Mouse (Mus musculus): Measurements from ENCODE around the gene Epb41l1. TPM values are rescaled to one million over a fixed set of nuclear protein-coding genes. Genes with fewer than 3 reads are reported as not detected.

The Epb41l1 gene
- polyA plus RNA-seq, 1 experiment from 2014 or later = 25.5 TPM

DNA sequence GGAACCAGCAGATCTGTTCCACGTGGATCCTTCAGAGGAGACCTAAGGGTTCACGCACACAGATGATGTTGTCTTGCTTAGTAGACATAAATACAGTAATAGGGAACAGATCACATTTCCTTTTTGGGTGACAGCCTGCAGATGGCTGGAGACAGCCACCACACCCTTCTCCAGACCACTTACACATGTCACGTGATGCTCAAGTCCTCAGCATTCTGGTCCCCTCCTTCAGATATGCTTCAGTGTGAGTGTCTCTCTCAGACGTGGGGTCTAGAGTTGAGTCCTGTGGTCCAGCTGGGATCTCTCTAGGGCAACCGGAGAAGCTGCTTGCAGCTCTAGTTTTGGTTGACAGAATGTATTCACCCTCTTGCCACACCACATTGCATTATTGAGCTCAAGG is 2.2 kb upstream of the Epb41l1 start:
- Histone ChIP-seq H3K4me1 (ENCODE audit: control insufficient read depth, insufficient read depth, low read length) (peaks cover 9% of the 10 kb centered on the region; the same call in 1 of the 2 replicates), H3K36me3 (ENCODE audit: control insufficient read depth, insufficient read depth, low read length) (no peaks in the 10 kb centered on the region), H3K4me3 (ENCODE audit: low read depth, low read length) (no peak overlapping the region), H3K4me2 (ENCODE audit: low read depth, low read length) (no peak overlapping the region), H3K27me3 (ENCODE audit: control insufficient read depth, insufficient read depth, low read length) (no peaks in the 10 kb centered on the region), H3K27ac (ENCODE audit: low read depth, low read length) (no peak overlapping the region), H3K9ac (replicated peaks; ENCODE audit: low read depth, low read length) (no peak overlapping the region), H3K9me3 (ENCODE audit: control insufficient read depth, low read length) (no peaks in the 10 kb centered on the region)
- 81% methylated on average over 5 of the region's 5 CpGs for WGBS
- no peak for ATAC-seq (ENCODE audit: low read depth)

DNA sequence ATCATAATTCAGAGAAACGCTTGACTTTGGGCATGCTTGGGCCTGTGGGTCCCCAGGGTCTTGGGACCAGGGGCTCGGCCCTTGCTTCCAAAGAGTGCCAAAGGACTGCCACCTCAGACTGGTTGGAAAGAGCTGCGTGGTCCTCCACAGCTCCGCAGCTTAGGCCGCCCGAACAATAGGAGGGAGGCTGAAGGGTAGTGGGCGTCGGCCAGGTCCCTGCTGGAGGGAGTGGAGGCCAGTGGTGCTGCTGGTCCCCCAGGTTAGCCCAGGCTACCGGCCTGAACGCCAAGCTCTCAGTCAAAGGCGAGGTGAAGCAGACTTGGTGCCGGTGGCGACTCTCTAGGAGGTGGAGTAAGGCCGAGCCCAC is 399 bp upstream of the Epb41l1 start:
- Histone ChIP-seq H3K4me3 (ENCODE audit: low read depth, low read length) (peak overlapping the region; percentile 73), H3K27ac (ENCODE audit: low read depth, low read length) (peak overlapping the region; percentile 86), H3K4me2 (ENCODE audit: low read depth, low read length) (peak overlapping the region; percentile 80), H3K27me3 (ENCODE audit: control insufficient read depth, insufficient read depth, low read length) (no peaks in the 10 kb centered on the region), H3K9ac (replicated peaks; ENCODE audit: low read depth, low read length) (peak overlapping the region; percentile 84), H3K4me1 (ENCODE audit: control insufficient read depth, insufficient read depth, low read length) (peaks cover 12% of the 10 kb centered on the region; the same call in 1 of the 2 replicates), H3K36me3 (ENCODE audit: control insufficient read depth, insufficient read depth, low read length) (no peaks in the 10 kb centered on the region), H3K9me3 (ENCODE audit: control insufficient read depth, low read length) (no peaks in the 10 kb centered on the region)
- WGBS = 9% methylated on average over 14 of the region's 14 CpGs
- peak; percentile 38; the same call in 1 of the 2 replicates for ATAC-seq (ENCODE audit: low read depth)

DNA sequence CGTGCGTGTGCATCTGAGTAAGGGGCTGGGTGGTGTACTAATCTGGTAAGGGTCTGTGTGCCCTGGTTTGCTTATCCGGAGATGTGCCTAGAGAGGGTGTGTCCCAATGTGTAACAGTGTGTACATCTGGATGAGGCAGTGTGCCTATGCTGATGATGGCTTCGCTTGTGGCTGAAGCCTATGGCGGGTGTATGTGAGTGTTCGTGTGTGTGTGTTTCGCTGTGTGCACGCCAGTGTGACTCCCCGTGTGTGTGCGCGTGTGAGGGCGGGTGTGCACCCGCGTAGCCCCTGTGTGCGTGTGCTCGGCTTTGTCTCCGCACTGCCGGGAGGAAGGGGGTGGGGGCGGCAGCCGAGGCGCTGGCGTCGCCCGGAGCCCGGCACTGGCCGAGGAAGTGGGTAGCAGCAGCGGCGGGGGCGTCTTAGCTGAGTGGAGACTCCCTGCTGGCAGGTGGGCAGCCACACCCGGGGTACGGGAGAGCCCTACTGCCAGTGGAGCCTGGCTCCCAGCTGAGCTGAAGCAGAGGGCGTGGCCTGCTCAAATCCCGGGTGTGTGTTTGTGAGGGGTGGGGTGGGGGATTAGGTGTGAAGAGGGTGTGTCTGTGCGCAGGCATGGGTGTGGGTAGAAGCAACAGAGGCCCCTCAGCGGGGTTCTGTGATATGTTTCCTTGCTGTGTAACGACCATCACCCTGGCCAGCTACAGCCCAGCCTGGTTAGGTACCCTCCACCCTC is 837 bp downstream of the Epb41l1 start:
- 1% methylated on average over 35 of the region's 36 CpGs for WGBS
- Histone ChIP-seq H3K27me3 (ENCODE audit: control insufficient read depth, insufficient read depth, low read length) (no peaks in the 10 kb centered on the region), H3K27ac (ENCODE audit: low read depth, low read length) (peak overlapping the region; percentile 86), H3K4me2 (ENCODE audit: low read depth, low read length) (peak overlapping the region; percentile 80), H3K36me3 (ENCODE audit: control insufficient read depth, insufficient read depth, low read length) (no peaks in the 10 kb centered on the region), H3K4me1 (ENCODE audit: control insufficient read depth, insufficient read depth, low read length) (peaks cover 13% of the 10 kb centered on the region; the same call in 1 of the 2 replicates), H3K9ac (replicated peaks; ENCODE audit: low read depth, low read length) (peak overlapping the region; percentile 84), H3K9me3 (ENCODE audit: control insufficient read depth, low read length) (no peaks in the 10 kb centered on the region), H3K4me3 (ENCODE audit: low read depth, low read length) (peak overlapping the region; percentile 73)
- ATAC-seq (ENCODE audit: low read depth) = peak; percentile 82

DNA sequence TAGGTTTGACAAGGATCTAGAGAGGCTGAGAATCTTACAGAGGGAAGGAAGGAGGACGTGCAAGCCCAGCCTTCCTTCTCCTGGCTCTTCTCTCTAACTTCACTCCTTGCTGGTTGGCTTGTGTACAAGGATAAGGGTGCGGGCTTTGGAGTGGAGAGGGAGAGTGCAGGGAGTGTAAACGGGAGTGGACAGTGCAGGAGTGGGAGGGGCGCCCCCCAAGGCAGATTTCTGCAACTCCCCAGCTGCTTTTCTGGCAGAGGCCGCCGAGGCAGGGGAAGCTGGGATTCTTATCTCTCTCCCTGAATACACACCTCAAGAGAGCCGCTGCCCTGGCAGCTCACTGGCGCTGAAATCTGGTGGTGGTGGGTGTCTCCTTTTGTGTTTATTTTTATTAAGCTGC is 1.9 kb downstream of the Epb41l1 start:
- peaks cover 13% of the 10 kb centered on the region; the same call in 1 of the 2 replicates for H3K4me1 ChIP-seq (ENCODE audit: control insufficient read depth, insufficient read depth, low read length)
- WGBS = 17% methylated on average over 8 of the region's 8 CpGs
- H3K4me2 ChIP-seq (ENCODE audit: low read depth, low read length) = peak overlapping the region; percentile 80
- no peaks in the 10 kb centered on the region for H3K27me3 ChIP-seq (ENCODE audit: control insufficient read depth, insufficient read depth, low read length)
- H3K9me3 ChIP-seq (ENCODE audit: control insufficient read depth, low read length) = no peaks in the 10 kb centered on the region
- peak overlapping the region; percentile 40; the same call in 1 of the 2 replicates for H3K27ac ChIP-seq (ENCODE audit: low read depth, low read length)
- no peaks in the 10 kb centered on the region for H3K36me3 ChIP-seq (ENCODE audit: control insufficient read depth, insufficient read depth, low read length)
- peak overlapping the region; percentile 73 for H3K4me3 ChIP-seq (ENCODE audit: low read depth, low read length)
- no peak for ATAC-seq (ENCODE audit: low read depth)
- H3K9ac ChIP-seq (replicated peaks; ENCODE audit: low read depth, low read length) = peak overlapping the region; percentile 5; the same call in 1 of the 2 replicates

DNA sequence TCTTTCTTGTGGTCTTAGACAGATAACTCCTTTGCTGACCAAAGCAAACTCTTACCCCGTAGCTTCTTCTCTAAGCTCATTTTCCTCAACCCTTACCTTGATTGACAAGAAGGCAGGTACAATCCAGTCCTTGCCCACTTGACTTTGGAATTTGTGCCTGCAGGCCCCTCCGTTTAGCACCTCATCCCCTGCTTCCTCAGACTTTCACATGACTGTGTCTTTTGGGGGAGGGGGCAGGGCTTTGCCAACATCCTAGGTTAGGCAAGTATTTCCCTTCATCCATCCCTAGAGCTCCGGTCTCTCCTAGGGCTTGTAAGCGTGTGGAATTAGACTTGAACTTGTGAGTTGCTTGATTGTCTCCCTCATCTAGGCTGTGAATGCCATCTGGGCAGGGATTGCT is 3.0 kb downstream of the Epb41l1 start:
- Histone ChIP-seq H3K27ac (ENCODE audit: low read depth, low read length) (no peak overlapping the region), H3K27me3 (ENCODE audit: control insufficient read depth, insufficient read depth, low read length) (no peaks in the 10 kb centered on the region), H3K4me3 (ENCODE audit: low read depth, low read length) (no peak overlapping the region), H3K36me3 (ENCODE audit: control insufficient read depth, insufficient read depth, low read length) (no peaks in the 10 kb centered on the region), H3K9ac (replicated peaks; ENCODE audit: low read depth, low read length) (no peak overlapping the region), H3K4me1 (ENCODE audit: control insufficient read depth, insufficient read depth, low read length) (peaks cover 13% of the 10 kb centered on the region; the same call in 1 of the 2 replicates), H3K4me2 (ENCODE audit: low read depth, low read length) (no peak overlapping the region), H3K9me3 (ENCODE audit: control insufficient read depth, low read length) (no peaks in the 10 kb centered on the region)
- ATAC-seq (ENCODE audit: low read depth) = no peak
- WGBS = 84% methylated on average over 4 of the region's 4 CpGs

DNA sequence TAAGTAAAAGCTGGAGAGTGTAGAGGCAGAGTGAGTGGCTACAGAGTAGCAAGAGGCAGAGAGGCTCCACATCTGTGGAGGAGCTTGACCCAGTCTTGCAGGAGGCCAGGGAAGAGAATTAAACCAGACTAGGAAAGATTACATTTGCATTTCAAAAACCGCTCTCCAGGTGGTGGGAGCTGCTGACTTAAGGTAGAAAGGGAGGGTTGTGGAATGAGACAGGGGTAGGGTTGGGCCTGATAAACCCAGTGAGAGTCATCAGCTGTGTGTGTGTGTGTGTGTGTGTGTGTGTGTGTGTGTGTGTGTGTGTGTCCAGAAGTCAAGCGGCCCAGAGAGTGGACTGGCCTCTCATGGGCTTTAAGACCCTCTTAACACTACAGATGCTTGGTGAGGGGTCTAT is 4.9 kb downstream of the Epb41l1 start:
- WGBS = 13% methylated on average over 2 of the region's 2 CpGs
- Histone ChIP-seq H3K27ac (ENCODE audit: low read depth, low read length) (no peak overlapping the region), H3K9ac (replicated peaks; ENCODE audit: low read depth, low read length) (no peak overlapping the region), H3K4me1 (ENCODE audit: control insufficient read depth, insufficient read depth, low read length) (peaks cover 10% of the 10 kb centered on the region; the same call in 1 of the 2 replicates), H3K36me3 (ENCODE audit: control insufficient read depth, insufficient read depth, low read length) (no peaks in the 10 kb centered on the region), H3K27me3 (ENCODE audit: control insufficient read depth, insufficient read depth, low read length) (no peaks in the 10 kb centered on the region), H3K4me3 (ENCODE audit: low read depth, low read length) (no peak overlapping the region), H3K4me2 (ENCODE audit: low read depth, low read length) (no peak overlapping the region), H3K9me3 (ENCODE audit: control insufficient read depth, low read length) (no peaks in the 10 kb centered on the region)
- no peak for ATAC-seq (ENCODE audit: low read depth)

DNA sequence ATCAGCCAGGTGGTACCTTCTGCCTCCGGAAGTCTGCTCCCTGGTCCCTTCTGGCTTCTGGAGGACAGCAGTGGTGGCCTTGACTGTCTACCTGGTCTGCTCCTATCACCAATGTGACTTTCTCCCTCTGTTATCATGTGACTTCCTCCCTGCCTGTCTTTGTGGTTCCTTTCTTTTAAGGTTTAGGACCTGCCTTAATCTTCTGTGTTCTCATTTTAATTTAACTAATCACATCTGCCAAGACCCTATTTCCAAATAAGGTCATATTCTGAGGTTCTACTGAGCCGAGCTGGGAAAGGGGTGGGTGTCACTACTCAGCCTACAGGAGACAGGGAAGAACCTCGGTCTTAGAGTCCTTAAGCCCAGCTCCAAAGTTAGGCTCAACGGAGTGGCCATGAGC is 5.4 kb downstream of the Epb41l1 start:
- 64% methylated on average over 4 of the region's 4 CpGs for WGBS
- Histone ChIP-seq H3K36me3 (ENCODE audit: control insufficient read depth, insufficient read depth, low read length) (no peaks in the 10 kb centered on the region), H3K27me3 (ENCODE audit: control insufficient read depth, insufficient read depth, low read length) (no peaks in the 10 kb centered on the region), H3K4me2 (ENCODE audit: low read depth, low read length) (no peak overlapping the region), H3K27ac (ENCODE audit: low read depth, low read length) (no peak overlapping the region), H3K9me3 (ENCODE audit: control insufficient read depth, low read length) (no peaks in the 10 kb centered on the region), H3K4me1 (ENCODE audit: control insufficient read depth, insufficient read depth, low read length) (peaks cover 10% of the 10 kb centered on the region; the same call in 1 of the 2 replicates), H3K9ac (replicated peaks; ENCODE audit: low read depth, low read length) (no peak overlapping the region), H3K4me3 (ENCODE audit: low read depth, low read length) (no peak overlapping the region)
- ATAC-seq (ENCODE audit: low read depth) = no peak

DNA sequence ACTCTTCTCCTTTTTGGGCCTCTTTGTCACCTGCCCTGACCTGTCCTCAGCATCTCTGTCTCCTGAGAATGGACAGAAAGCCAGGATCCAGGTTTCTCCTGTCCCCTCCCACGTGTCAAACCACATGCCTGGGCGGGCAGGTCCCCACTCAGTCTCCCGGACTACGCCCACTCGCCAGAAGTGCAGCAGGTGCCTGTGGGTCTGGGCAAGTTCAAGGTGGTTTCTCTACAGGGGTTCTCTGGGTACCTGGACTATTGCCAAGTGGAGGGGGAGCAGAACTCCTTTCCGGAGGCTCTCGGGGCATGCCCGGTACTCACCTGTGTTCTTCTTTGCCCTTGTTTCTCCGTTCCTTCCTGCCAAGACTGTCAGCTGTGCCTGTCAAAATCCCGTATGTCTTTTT is 9.1 kb downstream of the Epb41l1 start:
- no peak for ATAC-seq (ENCODE audit: low read depth)

DNA sequence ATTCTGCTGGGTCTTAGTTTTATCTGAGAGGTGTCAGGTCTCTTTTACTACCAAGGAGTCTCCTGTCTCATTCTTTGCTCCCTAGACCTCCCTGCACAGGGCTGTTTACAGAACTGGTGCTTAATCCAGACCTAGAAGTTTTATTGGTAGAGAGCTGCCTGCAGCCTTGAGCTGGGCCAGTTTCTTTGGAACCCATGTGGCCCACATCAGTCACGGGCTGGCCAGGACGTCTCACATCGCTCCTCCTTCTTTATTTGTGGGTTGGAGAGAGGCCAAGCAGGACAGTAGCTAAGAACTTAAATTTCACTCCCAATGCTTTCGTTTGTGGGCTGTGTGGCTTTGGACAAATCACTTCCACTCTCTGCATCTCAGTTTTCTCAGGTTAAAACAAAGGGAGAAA is 9.6 kb downstream of the Epb41l1 start:
- no peaks in the 10 kb centered on the region for H3K36me3 ChIP-seq (ENCODE audit: control insufficient read depth, insufficient read depth, low read length)
- no peaks in the 10 kb centered on the region for H3K27me3 ChIP-seq (ENCODE audit: control insufficient read depth, insufficient read depth, low read length)
- no peak overlapping the region for H3K9ac ChIP-seq (replicated peaks; ENCODE audit: low read depth, low read length)
- 36% methylated on average over 4 of the region's 4 CpGs for WGBS
- H3K9me3 ChIP-seq (ENCODE audit: control insufficient read depth, low read length) = no peaks in the 10 kb centered on the region
- ATAC-seq (ENCODE audit: low read depth) = no peak
- H3K4me1 ChIP-seq (ENCODE audit: control insufficient read depth, insufficient read depth, low read length) = 0 out of 2 replicates have a peak, but pooled peaks cover 4% of the 10 kb centered on the region
- no peak overlapping the region for H3K4me3 ChIP-seq (ENCODE audit: low read depth, low read length)
- H3K27ac ChIP-seq (ENCODE audit: low read depth, low read length) = no peak overlapping the region
- H3K4me2 ChIP-seq (ENCODE audit: low read depth, low read length) = no peak overlapping the region

More for the DNA sequence above, 9.1 kb downstream of the Epb41l1 start:
- 80% methylated on average over 10 of the region's 10 CpGs for WGBS
- Histone ChIP-seq H3K4me2 (ENCODE audit: low read depth, low read length) (no peak overlapping the region), H3K36me3 (ENCODE audit: control insufficient read depth, insufficient read depth, low read length) (no peaks in the 10 kb centered on the region), H3K9ac (replicated peaks; ENCODE audit: low read depth, low read length) (no peak overlapping the region), H3K4me3 (ENCODE audit: low read depth, low read length) (no peak overlapping the region), H3K9me3 (ENCODE audit: control insufficient read depth, low read length) (no peaks in the 10 kb centered on the region), H3K27ac (ENCODE audit: low read depth, low read length) (no peak overlapping the region), H3K4me1 (ENCODE audit: control insufficient read depth, insufficient read depth, low read length) (0 out of 2 replicates have a peak, but pooled peaks cover 6% of the 10 kb centered on the region), H3K27me3 (ENCODE audit: control insufficient read depth, insufficient read depth, low read length) (no peaks in the 10 kb centered on the region)
